Mouse (Mus musculus): ENCODE data around the gene Chd2. TPM values are rescaled to one million over a fixed set of nuclear protein-coding genes. Genes with fewer than 3 reads are reported as not detected.

Chd2 gene
- 25.0 and 29.0 TPM in 2 replicates for polyA plus RNA-seq (2012; rRNA removed)

GRCm38 (mm10) chr7:73541412-73542130 is at the start of gene Chd2:
Gene Chd2 (minus strand): TSS chr7:73541830.

Other genes starting within 250 kb of the Chd2 start
- gene Rgma, start 166.3 kb downstream of the Chd2 start, polyA plus RNA-seq (2012; rRNA removed) = 21.4 and 22.3 TPM in 2 replicates
- 64.4 and 72.8 TPM in 2 replicates for gene Fam174b, start 198.5 kb upstream of the Chd2 start, polyA plus RNA-seq (2012; rRNA removed)

Data from colon, adult 2 months (tissue).